Mouse (Mus musculus) forebrain, embryonic 14.5 days (tissue): ENCODE measurements around the gene Vash2. TPM values are rescaled to one million over a fixed set of nuclear protein-coding genes. Genes with fewer than 3 reads are reported as not detected.

Experiments used
- ATAC-seq: fragments of 200-750 bp; cut with Nextera tagmentation; 2 replicates; pipeline ENCODE4 v1.8.0; 2017; ENCODE audit warnings: mild to moderate bottlenecking, moderate library complexity
- DNase-seq: peaks from one replicate; pipeline ENCODE4 v3.0.0-alpha.2; 2015; ENCODE audit warnings: low spot score
- H3K27ac ChIP-seq: fragments of 300-500 bp; sonication (generic); 2 replicates; pipeline ENCODE4 v1.5.1; 2014; ENCODE audit warnings: low read depth, mild to moderate bottlenecking, control low read depth, low read length, moderate library complexity
- H3K27me3 ChIP-seq: fragments of 300-500 bp; sonication (generic); replicated peaks from 2 replicates; pipeline ENCODE4 v1.6.1; 2014; ENCODE audit warnings: low read length, control low read depth, mixed read lengths; ENCODE audit not compliant: control insufficient read depth, insufficient read depth
- H3K36me3 ChIP-seq: fragments of 300-500 bp; sonication (generic); 2 replicates; pipeline ENCODE4 v1.6.1; 2014; ENCODE audit warnings: low read length, control low read depth; ENCODE audit not compliant: control insufficient read depth, insufficient read depth
- H3K4me1 ChIP-seq: fragments of 300-500 bp; sonication (generic); 2 replicates; pipeline ENCODE4 v1.6.1; 2014; ENCODE audit warnings: antibody characterized with exemption, low read length, control low read depth; ENCODE audit not compliant: control insufficient read depth, insufficient read depth
- H3K4me2 ChIP-seq: fragments of 300-500 bp; sonication (generic); 2 replicates; pipeline ENCODE4 v1.6.1; 2014; ENCODE audit warnings: mild to moderate bottlenecking, control low read depth, low read length
- H3K4me3 ChIP-seq: fragments of 300-500 bp; sonication (generic); 2 replicates; pipeline ENCODE4 v1.5.1; 2014; ENCODE audit warnings: low read depth, low read length, control low read depth
- H3K9ac ChIP-seq: fragments of 300-500 bp; sonication (generic); 2 replicates; pipeline ENCODE4 v1.6.1; 2014; ENCODE audit warnings: mild to moderate bottlenecking, low read length, control low read depth, moderate library complexity
- H3K9me3 ChIP-seq: fragments of 300-500 bp; sonication (generic); replicated peaks from 2 replicates; pipeline ENCODE4 v1.6.1; 2016; ENCODE audit warnings: low read length, control low read depth, mixed read lengths; ENCODE audit not compliant: control insufficient read depth
- WGBS: fragments of 180-500 bp; shearing (Covaris S2); extraction: QIAGEN DNeasy Blood & Tissue Kit; methylation state at CpG from one replicate; pipeline ENCODE4 v1.1.7; 2014; 5-methylcytosine and 5-hydroxymethylcytosine counted together
- polyA plus RNA-seq: library from polyadenylated mRNA; unstranded; fragments of >200 nt; fragmentation: Nextera tagmentation; extraction: Ambion mirVana; gene quantifications from 2 replicates; pipeline ENCODE4 v1.2.1, GENCODE M21; 2014

Gene Vash2
- polyA plus RNA-seq, 1 experiment from 2014 or later, result 77.3 TPM

DNA sequence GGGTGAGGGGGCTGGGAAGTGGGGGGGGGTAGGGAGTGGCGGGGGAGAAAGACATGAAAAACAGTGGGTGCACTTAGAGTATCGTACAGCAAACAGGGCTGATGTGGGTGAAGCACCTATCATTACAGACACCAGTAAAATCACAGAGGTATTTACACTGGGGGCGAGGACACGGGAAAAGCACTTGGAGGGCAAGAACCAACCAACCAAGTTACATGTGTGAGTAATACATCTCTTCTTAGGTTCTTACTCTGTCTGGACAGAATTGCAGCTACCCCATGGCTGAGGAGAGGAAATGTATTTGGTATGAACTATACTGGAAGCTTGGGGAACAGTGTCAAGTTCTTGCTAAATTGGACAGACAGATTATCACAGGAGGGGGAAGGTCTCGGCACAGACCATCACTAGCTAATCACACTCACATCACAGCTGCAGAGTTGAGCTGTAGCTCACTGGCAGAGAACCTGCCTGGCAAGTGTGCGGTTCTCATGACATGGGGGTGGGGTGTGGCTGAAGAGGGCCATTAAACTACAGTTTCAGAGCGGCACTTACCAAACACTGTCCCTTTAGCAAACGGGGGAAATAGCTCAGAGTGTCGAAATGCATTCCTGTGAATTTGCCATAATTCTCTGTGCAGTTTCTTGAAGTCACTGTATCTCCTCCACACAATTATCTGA is 80.1 kb downstream of the Vash2 start:
- Histone ChIP-seq H3K4me1 (no peaks in the 10 kb centered on the region), H3K4me3 (no peak overlapping the region), H3K27ac (no peak overlapping the region), H3K9ac (no peak overlapping the region), H3K9me3 (no peaks in the 10 kb centered on the region), H3K27me3 (no peaks in the 10 kb centered on the region), H3K4me2 (no peak overlapping the region), H3K36me3 (peaks cover 42% of the 10 kb centered on the region)
- 89% methylated on average over 9 of the region's 9 CpGs for WGBS
- no peak for DNase-seq
- ATAC-seq, result no peak

DNA sequence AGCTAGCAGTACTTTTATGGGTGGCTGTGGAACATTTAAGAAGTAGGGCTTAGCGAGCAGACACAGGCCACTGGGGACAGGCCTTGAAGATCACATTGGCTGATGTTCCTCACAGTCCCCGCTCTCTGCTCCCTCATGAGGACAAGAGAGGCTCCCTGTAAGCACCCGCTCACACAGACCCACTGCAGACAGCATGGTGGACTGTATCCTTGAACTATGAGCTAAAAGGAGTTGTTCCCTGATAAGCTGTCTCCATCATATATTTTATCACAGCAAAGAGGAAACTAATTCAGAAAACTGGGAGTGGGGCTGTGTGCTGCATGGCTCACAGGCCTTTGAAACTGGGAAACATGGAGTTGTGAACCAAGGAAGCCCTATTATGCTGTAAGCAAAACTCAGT is 80.9 kb downstream of the Vash2 start:
- Histone ChIP-seq H3K27me3 (no peaks in the 10 kb centered on the region), H3K4me3 (no peak overlapping the region), H3K36me3 (peaks cover 38% of the 10 kb centered on the region), H3K9me3 (no peaks in the 10 kb centered on the region), H3K4me1 (no peaks in the 10 kb centered on the region), H3K27ac (no peak overlapping the region), H3K4me2 (no peak overlapping the region), H3K9ac (no peak overlapping the region)
- no peak for ATAC-seq
- DNase-seq, result no peak
- WGBS, result 96% methylated on average over 3 of the region's 3 CpGs

Other genes with a start within 250 kb of the Vash2 start
- 23.8 and 29.9 TPM in 2 replicates for gene Rps6kc1, start 67.5 kb downstream of the Vash2 start, polyA plus RNA-seq
- 57.4 and 60.6 TPM in 2 replicates for gene Angel2, start 54.2 kb downstream of the Vash2 start, polyA plus RNA-seq
- 6.0 and 8.4 TPM in 2 replicates for gene Flvcr1, start 46.9 kb upstream of the Vash2 start, polyA plus RNA-seq
- not detected in 2 replicates for gene Spata45, start 57.3 kb upstream of the Vash2 start, polyA plus RNA-seq
- 10.0 and 10.4 TPM in 2 replicates for gene Tatdn3, start 83.6 kb upstream of the Vash2 start, polyA plus RNA-seq
- 6.9 and 7.3 TPM in 2 replicates for gene Nsl1, start 83.7 kb upstream of the Vash2 start, polyA plus RNA-seq
- 1.6 and 1.8 TPM in 2 replicates for gene Batf3, start 118.6 kb upstream of the Vash2 start, polyA plus RNA-seq
- not detected in 2 replicates for gene Fam71a, start 185.5 kb upstream of the Vash2 start, polyA plus RNA-seq
- 0.98 and 1.5 TPM in 2 replicates for gene Atf3, start 238.7 kb upstream of the Vash2 start, polyA plus RNA-seq